Mouse (Mus musculus) activated CD4-positive, CD25-positive, alpha-beta regulatory T cell (primary cell): ENCODE data around the gene H2al3. TPM values are rescaled to one million over a fixed set of nuclear protein-coding genes. Genes with fewer than 3 reads are reported as not detected.

Source experiments
- polyA plus RNA-seq, 2 experiments: library from polyadenylated mRNA; unstranded; fragments of 100-300 nt; shearing (Covaris generic); gene quantifications; one replicate each; pipeline ENCODE4 v1.2.1; 2017

H2al3 gene
- polyA plus RNA-seq: not detected

GRCm38 (mm10) chrX:9849403-9849802, at the start of gene H2al3:
H2al3 (plus strand) TSS chrX:9849703.

GRCm38 (mm10) chrX:9846628-9847027, 2.9 kb upstream of the H2al3 start, which contains the start of gene Hypm:
Hypm (plus strand) TSS chrX:9846928.

GRCm38 (mm10) chrX:9885322-9885721, 35.8 kb downstream of the H2al3 start, which contains the start of gene Sytl5:
Sytl5 (plus strand) TSS chrX:9885622.

Other genes starting within 250 kb of the H2al3 start
- gene Dynlt3, start 186.7 kb upstream of the H2al3 start, polyA plus RNA-seq: 10 to 100 TPM; 26.8 to 39.6 TPM
- not detected for gene Hypm, start 2.8 kb upstream of the H2al3 start, polyA plus RNA-seq
- not detected for gene Sytl5, start 35.9 kb downstream of the H2al3 start, polyA plus RNA-seq